8 mouse cellular contexts compared by ENCODE assay signal in genomic region chr2:156515565-156516185, GRCm38 (mm10). TPM values are rescaled to one million over a fixed set of nuclear protein-coding genes. Genes with fewer than 3 reads are reported as not detected.
DNase-seq lines count a peak whose midpoint lies in the region; ATAC-seq and TF ChIP-seq lines count a peak whose summit lies in the region.

No protein-coding gene starts in this region.

- H3K4me1 ChIP-seq in midbrain, embryonic 15.5 days, result no peaks in the 10 kb centered on the region
- H3K4me1 ChIP-seq in spleen, adult 2 months (ENCODE audit: control insufficient read depth, insufficient read depth, insufficient read length), result no peaks in the 10 kb centered on the region

- peak; percentile 62 for ATAC-seq in midbrain, embryonic 15.5 days (replicated peaks)

- H3K4me3 ChIP-seq in midbrain, embryonic 15.5 days, result no peak overlapping the region
- H3K4me3 ChIP-seq in spleen, adult 2 months (ENCODE audit: extremely low read depth, insufficient read depth, insufficient read length), result no peak overlapping the region

- peak; percentile 87; the same call in 1 of the 2 replicates for TF ChIP-seq CTCF in spleen, adult 2 months (IDR thresholded peaks at IDR 0.05; ENCODE audit: extremely low read depth, insufficient read depth, insufficient read length, insufficient replicate concordance)

- no peak overlapping the region for H3K4me2 ChIP-seq in midbrain, embryonic 15.5 days

- TF ChIP-seq POLR2A in spleen, adult 2 months (IDR thresholded peaks at IDR 0.05; ENCODE audit: low read depth, low read length), result no peak

- intact Hi-C loops in heart, postnatal 25 days (cut with DNase I), result loop anchor here (2.0 to 10.0 kb wide), 2 partner anchors 171 to 211 kb away; no protein-coding TSS in a partner anchor
- intact Hi-C loops in left cerebral cortex, postnatal 36 days (cut with DNase I), result loop anchor here (5.0 kb wide), 1 partner anchor 133 kb away; no protein-coding TSS in a partner anchor

- H3K27ac ChIP-seq in midbrain, embryonic 15.5 days, result no peak overlapping the region
- H3K27ac ChIP-seq in spleen, adult 2 months (ENCODE audit: insufficient read depth, low read length), result no peak overlapping the region

- no peak overlapping the region for H3K9ac ChIP-seq in midbrain, embryonic 15.5 days

- DNase-seq in heart, adult 18-20 months, result peak; percentile 60 to 89
- no peak for DNase-seq in heart, postnatal 25 days (ENCODE audit: low spot score)
- peak; percentile 87 to 91 for DNase-seq in cerebellum, postnatal 36 days
- DNase-seq in gastrocnemius, adult 18-20 months (ENCODE audit: low spot score), result peak; percentile 67
- DNase-seq in kidney, adult 18-20 months, result peak; percentile 86
- DNase-seq in left cerebral cortex, postnatal 36 days (ENCODE audit: low spot score in 2 of 2), result peak; percentile 75 to 81
- DNase-seq in spleen, adult 2 months (ENCODE audit: low read depth in 1 of 2, low spot score in 2 of 2), result peak in 1 of 2 experiments; percentile 58

- 26% methylated on average over 7 of the region's 7 CpGs for WGBS in midbrain, embryonic 15.5 days
- 22% methylated on average over 7 of the region's 7 CpGs for WGBS in spleen, adult 2 months

- no peaks in the 10 kb centered on the region for H3K9me3 ChIP-seq in midbrain, embryonic 15.5 days

- H3K27me3 ChIP-seq in midbrain, embryonic 15.5 days (replicated peaks), result no peaks in the 10 kb centered on the region
- no peaks in the 10 kb centered on the region for H3K27me3 ChIP-seq in spleen, adult 2 months (ENCODE audit: control insufficient read depth, insufficient read depth, low read length)

- H3K36me3 ChIP-seq in midbrain, embryonic 15.5 days (replicated peaks), result peaks cover 29% of the 10 kb centered on the region
- no peaks in the 10 kb centered on the region for H3K36me3 ChIP-seq in spleen, adult 2 months (ENCODE audit: control insufficient read depth, insufficient read depth, low read length)

RNA-seq across cellular contexts. Expression of gene Aar2, which starts 31.7 kb away (rescaled TPM):
- total RNA-seq in heart, adult 18-20 months (2021), result 10 to 100 TPM; 23.3 to 24.1 TPM
- total RNA-seq in heart, postnatal 25 days (2021), result 10 to 100 TPM; 22.3 to 23.2 TPM
- 10 to 100 TPM; 22.9 to 23.0 TPM for total RNA-seq in gastrocnemius, adult 18-20 months (2021)
- 10 to 100 TPM; 34.5 to 38.8 TPM for total RNA-seq in left cerebral cortex, postnatal 36 days (2021)
- polyA plus RNA-seq in midbrain, embryonic 15.5 days (2015; fragmentation: Nextera tagmentation; extraction: Ambion mirVana), result 46.1 and 47.9 TPM in 2 replicates
- polyA plus RNA-seq in spleen, adult 2 months (2012; rRNA removed), result 13.0 and 23.4 TPM in 2 replicates
